Mouse (Mus musculus) CD8-positive naive resting alpha-beta T cell, adult 2 months (primary cell): ENCODE data around the gene C2cd2.

Source experiments
- DNase-seq, 2 experiments: peaks; one replicate each; pipeline ENCODE4 v3.0.0; 2022; ENCODE audit warnings: low read depth in 2 of 2, low spot score in 2 of 2

The C2cd2 gene

GRCm38 (mm10) chr16:97817414-97817813 is 145.0 kb downstream of the C2cd2 start:
- DNase-seq: no peak

- no peak for DNase-seq
These were observed 147.1 kb downstream of the C2cd2 start for GRCm38 (mm10) chr16:97815269-97815668.

- no peak for DNase-seq
These were observed 148.3 kb downstream of the C2cd2 start for GRCm38 (mm10) chr16:97814060-97814459.

GRCm38 (mm10) chr16:97808881-97809280 is 153.5 kb downstream of the C2cd2 start:
- DNase-seq: no peak

GRCm38 (mm10) chr16:97805646-97806045 is 156.8 kb downstream of the C2cd2 start:
- DNase-seq: no peak
